Comparison of ENCODE assay signal across 25 mouse cellular contexts in the genomic region with DNA sequence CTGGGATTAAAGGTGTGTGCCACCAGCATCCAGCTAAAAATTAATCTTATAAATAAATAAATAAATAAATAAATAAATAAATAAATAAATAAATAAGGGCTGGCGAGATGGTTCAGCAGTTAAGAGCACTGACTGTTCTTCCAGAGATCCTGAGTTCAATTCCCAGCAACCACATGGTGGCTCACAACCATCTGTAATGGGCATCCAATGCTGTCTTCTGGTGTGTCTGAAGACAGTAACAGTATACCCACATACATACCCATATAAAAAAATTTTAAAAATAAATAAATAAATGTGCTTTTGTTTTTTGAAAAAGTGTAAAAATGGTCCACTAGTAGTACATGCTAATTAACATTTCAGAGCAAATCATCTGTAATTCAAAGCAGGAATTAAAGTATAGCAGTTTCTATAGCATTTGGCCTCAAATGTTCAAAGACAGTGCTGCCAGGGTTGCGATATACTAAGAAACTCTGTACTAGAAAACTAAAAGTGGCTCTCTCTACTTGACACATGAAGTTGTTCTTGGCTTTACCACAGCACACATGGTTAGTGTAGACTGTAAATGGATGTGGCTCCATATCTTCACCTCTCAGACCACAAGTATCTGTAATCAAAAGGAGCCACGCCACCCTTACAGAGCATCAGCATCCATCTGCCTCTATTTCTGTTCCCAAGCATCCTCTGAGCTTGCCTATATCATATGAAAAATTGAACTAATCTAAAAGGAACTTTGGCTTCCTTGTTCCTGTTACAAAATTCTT. TPM values are rescaled to one million over a fixed set of nuclear protein-coding genes. Genes with fewer than 3 reads are reported as not detected.
DNase-seq lines count a peak whose midpoint lies in the region; ATAC-seq and TF ChIP-seq lines count a peak whose summit lies in the region.
"Had no signal": no experiment of that assay in that cellular context is flagged by ENCODE, and none has a peak within 500 bp of the region (broad histone marks: within the 10 kb centered on the region; RNA-seq: fewer than 3 reads in every experiment).

No protein-coding gene starts in this region.

- TF ChIP-seq RAD21 in MEL (IDR thresholded peaks at IDR 0.05; ENCODE audit: low read depth, low read length) = no peak

- no peak overlapping the region for H3K4me3 ChIP-seq in heart, embryonic 11.5 days (ENCODE audit: low read depth, low read length)
- H3K4me3 ChIP-seq in MEL (ENCODE audit: control insufficient read depth in 1 of 2, insufficient read depth in 1 of 2, low read depth in 2 of 2, low read length in 2 of 2) = no peak overlapping the region
- no peak overlapping the region for H3K4me3 ChIP-seq in hindbrain, embryonic 16.5 days (ENCODE audit: low read length)
- H3K4me3 ChIP-seq in left cerebral cortex, adult 2 months = no peak overlapping the region
- H3K4me3 ChIP-seq: embryonic facial prominence, embryonic 12.5 days; forebrain, embryonic 10.5 days; kidney, embryonic 15.5 days had no signal

- H3K4me2 ChIP-seq in heart, embryonic 11.5 days = no peak overlapping the region
- no peak overlapping the region for H3K4me2 ChIP-seq in hindbrain, embryonic 16.5 days (ENCODE audit: low read length)
- H3K4me2 ChIP-seq: embryonic facial prominence, embryonic 12.5 days; kidney, embryonic 15.5 days had no signal

- H3K79me2 ChIP-seq in MEL (ENCODE audit: control insufficient read depth, insufficient read depth, low read length, poor library complexity) = no peaks in the 10 kb centered on the region

- peak overlapping the region; percentile 41; the same call in 1 of the 2 replicates for H3K27ac ChIP-seq in heart, embryonic 11.5 days (ENCODE audit: low read depth, low read length)
- H3K27ac ChIP-seq in MEL (ENCODE audit: control insufficient read depth, low read depth, low read length) = no peak overlapping the region
- no peak overlapping the region for H3K27ac ChIP-seq in hindbrain, embryonic 16.5 days (ENCODE audit: low read depth, low read length)
- H3K27ac ChIP-seq in left cerebral cortex, adult 2 months = no peak overlapping the region
- H3K27ac ChIP-seq: embryonic facial prominence, embryonic 12.5 days; forebrain, embryonic 10.5 days; kidney, embryonic 15.5 days had no signal

- intact Hi-C loops in left cerebral cortex, adult 2 months (cut with DNase I) = no loop called here

- H3K27me3 ChIP-seq in heart, embryonic 11.5 days (ENCODE audit: control insufficient read depth, insufficient read depth, low read length) = no peaks in the 10 kb centered on the region
- no peaks in the 10 kb centered on the region for H3K27me3 ChIP-seq in MEL (ENCODE audit: control insufficient read depth in 1 of 2, insufficient read depth in 2 of 2, low read length in 2 of 2)
- H3K27me3 ChIP-seq in hindbrain, embryonic 16.5 days (replicated peaks; ENCODE audit: control insufficient read depth, insufficient read depth, low read length) = no peaks in the 10 kb centered on the region
- H3K27me3 ChIP-seq: embryonic facial prominence, embryonic 12.5 days; kidney, embryonic 15.5 days had no signal

- DNase-seq in heart, adult 18-20 months = no peak
- DNase-seq in MEL (ENCODE audit: low read depth, low spot score) (peak; percentile 74), liver (peak; percentile 77)
- DNase-seq in urinary bladder, postnatal 14 days (ENCODE audit: low spot score) = no peak
- DNase-seq in left cerebral cortex, adult 2 months (ENCODE audit: extremely low spot score in 1 of 2, low spot score in 2 of 2) = no peak
- DNase-seq: adrenal gland, adult 2 months; cerebellum, adult 2 months; heart, adult 11 months; left cerebral cortex, postnatal 4 days; lung, adult 18-20 months; right cerebral cortex, adult 18-20 months; spleen, adult 18-20 months had no signal

- no peak; the same call in 1 of the 2 replicates for ATAC-seq in heart, embryonic 11.5 days (replicated peaks; ENCODE audit: insufficient number of reproducible peaks, low FRiP score, low TSS enrichment)
- peak; percentile 100 for ATAC-seq in megakaryocyte progenitor cell, adult 5-6 weeks (replicated peaks; ENCODE audit: poor library complexity)
- no peak for ATAC-seq in hindbrain, embryonic 16.5 days
- ATAC-seq: inflammation-experienced regulatory T-cells, adult 6 months had no signal

- H3K4me1 ChIP-seq in heart, embryonic 11.5 days (ENCODE audit: control insufficient read depth, insufficient read depth, low read length) = 0 out of 2 replicates have a peak, but pooled peaks cover 2% of the 10 kb centered on the region
- peaks cover 4 to 15% of the 10 kb centered on the region in 2 experiments; a peak in 2 of 4 replicates for H3K4me1 ChIP-seq in MEL (ENCODE audit: control insufficient read depth in 1 of 2, insufficient read depth in 2 of 2, low read length in 2 of 2)
- H3K4me1 ChIP-seq in hindbrain, embryonic 16.5 days (ENCODE audit: control insufficient read depth, insufficient read depth, low read depth, low read length) = no peaks in the 10 kb centered on the region
- H3K4me1 ChIP-seq: embryonic facial prominence, embryonic 12.5 days; forebrain, embryonic 10.5 days; kidney, embryonic 15.5 days had no signal

- no peaks in the 10 kb centered on the region for H3K36me3 ChIP-seq in heart, embryonic 11.5 days (ENCODE audit: control insufficient read depth, insufficient read depth, low read length)
- peaks cover 0 to 18% of the 10 kb centered on the region in 2 experiments; a peak in 3 of 4 replicates for H3K36me3 ChIP-seq in MEL (ENCODE audit: control insufficient read depth in 1 of 2, insufficient read depth in 2 of 2, low read length in 2 of 2)
- no peaks in the 10 kb centered on the region for H3K36me3 ChIP-seq in hindbrain, embryonic 16.5 days (ENCODE audit: control insufficient read depth, insufficient read depth, low read length)
- H3K36me3 ChIP-seq: embryonic facial prominence, embryonic 12.5 days had no signal

- no peak for TF ChIP-seq POLR2A in MEL (IDR thresholded peaks at IDR 0.05; ENCODE audit: control insufficient read depth in 1 of 2, insufficient read depth in 1 of 2, low read depth in 1 of 2, low read length in 2 of 2, poor library complexity in 1 of 2)

- no peaks in the 10 kb centered on the region for H3K9me3 ChIP-seq in heart, embryonic 11.5 days (replicated peaks; ENCODE audit: control insufficient read depth, low read length)
- no peaks in the 10 kb centered on the region for H3K9me3 ChIP-seq in MEL (replicated peaks; ENCODE audit: insufficient read depth, low read length)
- no peaks in the 10 kb centered on the region for H3K9me3 ChIP-seq in hindbrain, embryonic 16.5 days (ENCODE audit: control insufficient read depth, low read length)
- H3K9me3 ChIP-seq: embryonic facial prominence, embryonic 12.5 days; forebrain, embryonic 10.5 days; kidney, embryonic 15.5 days had no signal

- TF ChIP-seq EP300 in MEL (IDR thresholded peaks at IDR 0.05; ENCODE audit: low read depth in 1 of 2, low read length in 2 of 2) = peak; percentile 71 to 74

- no peak overlapping the region for H3K9ac ChIP-seq in heart, embryonic 11.5 days (ENCODE audit: low read depth, low read length)
- H3K9ac ChIP-seq in MEL (ENCODE audit: control insufficient read depth, low read depth, low read length, poor library complexity, severe bottlenecking) = no peak overlapping the region
- H3K9ac ChIP-seq in hindbrain, embryonic 16.5 days (ENCODE audit: low read depth, low read length) = no peak overlapping the region
- H3K9ac ChIP-seq: embryonic facial prominence, embryonic 12.5 days; kidney, embryonic 15.5 days had no signal

- WGBS in heart, embryonic 11.5 days (ENCODE audit: insufficient replicate concordance) = 75% methylated on average over 3 of the region's 3 CpGs
- WGBS in hindbrain, embryonic 16.5 days = 91% methylated on average over 3 of the region's 3 CpGs

- TF ChIP-seq CTCF in MEL (IDR thresholded peaks at IDR 0.05 in 2 of 3, conservative IDR thresholded peaks at IDR 0.05 in 1 of 3; ENCODE audit: control insufficient read depth in 1 of 3, insufficient read depth in 1 of 3, low read depth in 2 of 3, low read length in 3 of 3, poor library complexity in 1 of 3, severe bottlenecking in 1 of 3) = no peak
- TF ChIP-seq CTCF in left cerebral cortex, adult 2 months (IDR thresholded peaks at IDR 0.05) = no peak

TF ChIP-seq in MEL, 35 proteins besides CTCF, POLR2A, EP300 and RAD21 (continues in another document):
- TF ChIP-seq TCF12 (IDR thresholded peaks at IDR 0.05; ENCODE audit: low read depth, low read length) = peak; percentile 72; the same call in 1 of the 2 replicates
- no peak for TF ChIP-seq NELFE (IDR thresholded peaks at IDR 0.05; ENCODE audit: low read depth, low read length)
- no peak for TF ChIP-seq ZNF384 (IDR thresholded peaks at IDR 0.05; ENCODE audit: low read depth, low read length)
- TF ChIP-seq RCOR1 (IDR thresholded peaks at IDR 0.05; ENCODE audit: low read depth, low read length) = peak; percentile 35; the same call in 1 of the 2 replicates
- no peak for TF ChIP-seq ZMIZ1 (IDR thresholded peaks at IDR 0.05; ENCODE audit: low read depth, low read length)
- TF ChIP-seq ETS1 (IDR thresholded peaks at IDR 0.05; ENCODE audit: low read depth, low read length) = peak; percentile 69
- 0 out of 2 replicates have a peak, but pooled peaks have one; percentile 47 for TF ChIP-seq MAX (IDR thresholded peaks at IDR 0.05; ENCODE audit: low read length)
- peak; percentile 73 for TF ChIP-seq GATA1 (IDR thresholded peaks at IDR 0.05; ENCODE audit: low read depth, low read length)
- TF ChIP-seq CHD1 (IDR thresholded peaks at IDR 0.05; ENCODE audit: low read depth, low read length) = no peak

RNA-seq across cellular contexts. Expression of gene Usp32, which starts 23.7 kb away (rescaled TPM):
- polyA plus RNA-seq in heart, embryonic 11.5 days (2014; fragmentation: Nextera tagmentation; extraction: Ambion mirVana) = 4.6 and 6.7 TPM in 2 replicates
- total RNA-seq in heart, adult 18-20 months (2021) = 10 to 100 TPM; 20.9 to 24.1 TPM
- 11.3 and 12.5 TPM in 2 replicates for total RNA-seq in MEL (2012; rRNA removed)
- polyA plus RNA-seq in MEL (2012; ENCODE audit: insufficient read depth in 1 of 2, insufficient read length in 2 of 2, low read depth in 1 of 2, low replicate concordance in 2 of 2, missing spikeins in 1 of 2) = 10 to 100 TPM in 1 of 2 experiments, not detected in 1; 11.5 TPM
- total RNA-seq in megakaryocyte progenitor cell, adult 5-6 weeks (2015) = 12.6 and 14.6 TPM in 2 replicates
- total RNA-seq in megakaryocyte progenitor cell, adult 5-6 weeks (2017) = 11.1 and 23.8 TPM in 2 replicates
- polyA plus RNA-seq in hindbrain, embryonic 16.5 days (2015; fragmentation: Nextera tagmentation; extraction: Ambion mirVana) = 9.7 and 11.5 TPM in 2 replicates
- 100 to 1,000 TPM; 122 to 126 TPM for total RNA-seq in left cerebral cortex, adult 2 months (2021)

RNA-seq across cellular contexts. Expression of gene 1700125H20Rik, which starts 53.9 kb away (rescaled TPM):
- polyA plus RNA-seq in heart, embryonic 11.5 days (2014; fragmentation: Nextera tagmentation; extraction: Ambion mirVana) = 0.34 TPM in 1 of 2 replicates, not detected in the other
- total RNA-seq in heart, adult 18-20 months (2021) = not detected
- not detected in 2 replicates for total RNA-seq in MEL (2012; rRNA removed)
- not detected for polyA plus RNA-seq in MEL (2012; ENCODE audit: insufficient read depth in 1 of 2, insufficient read length in 2 of 2, low read depth in 1 of 2, low replicate concordance in 2 of 2, missing spikeins in 1 of 2)
- total RNA-seq in megakaryocyte progenitor cell, adult 5-6 weeks (2015) = not detected in 2 replicates
- total RNA-seq in megakaryocyte progenitor cell, adult 5-6 weeks (2017) = not detected in 2 replicates
- polyA plus RNA-seq in hindbrain, embryonic 16.5 days (2015; fragmentation: Nextera tagmentation; extraction: Ambion mirVana) = 0.65 and 0.86 TPM in 2 replicates
- not detected for total RNA-seq in left cerebral cortex, adult 2 months (2021)
- total RNA-seq: gastrocnemius, adult 8-10 months; layer of hippocampus, postnatal 25 days; midbrain, postnatal 0 days had no signal
- polyA plus RNA-seq: adrenal gland, adult 2 months; cerebellum, adult 2 months; cortical plate, adult 2 months; inflammation-experienced regulatory T-cells, adult 6 months; large intestine, adult 2 months; urinary bladder, adult 2 months had no signal

Comparison
In these comparisons a context has a peak if more than half of its experiments do, and no peak if none do; other contexts are left out.
1. DNase-seq: peak in MEL (single experiment) and liver (single experiment); none in heart, adult 18-20 months (0 of 2), urinary bladder, postnatal 14 days (single experiment) and left cerebral cortex, adult 2 months (0 of 2).